11 mouse cellular contexts compared by ENCODE assay signal in the genomic region with DNA sequence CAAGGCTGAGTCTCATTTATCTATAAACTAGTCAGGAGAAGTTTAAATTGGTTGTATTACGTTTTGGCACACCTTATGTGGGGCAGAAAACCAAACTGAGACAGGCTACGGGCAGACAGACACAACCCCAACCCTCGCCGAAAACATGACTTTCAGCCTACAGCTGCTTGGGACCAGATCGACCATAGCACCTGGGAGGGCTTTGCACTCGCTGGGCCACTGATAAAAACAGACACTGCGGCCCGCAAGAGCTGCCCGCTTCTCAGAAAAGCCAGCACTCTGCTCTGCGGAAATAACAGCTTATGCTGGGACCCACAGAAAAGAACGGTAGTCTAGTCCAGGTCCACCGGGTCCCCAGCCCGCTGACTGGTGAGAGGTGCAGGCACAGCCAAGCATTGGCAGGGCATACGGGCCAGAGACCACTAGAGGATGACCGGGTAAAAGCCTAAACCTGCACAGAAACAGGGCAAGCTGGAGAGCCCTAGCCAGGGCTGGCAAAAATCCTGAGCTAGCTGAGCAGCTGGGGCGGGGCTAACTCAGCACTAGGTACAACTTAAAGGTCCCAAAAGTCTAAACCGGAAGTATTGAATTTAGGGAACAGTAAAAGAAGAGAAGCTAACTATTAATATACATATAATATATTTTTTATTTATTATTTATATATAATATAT. TPM values are rescaled to one million over a fixed set of nuclear protein-coding genes. Genes with fewer than 3 reads are reported as not detected.
DNase-seq lines count a peak whose midpoint lies in the region; ATAC-seq and TF ChIP-seq lines count a peak whose summit lies in the region.
"Had no signal": no experiment of that assay in that cellular context is flagged by ENCODE, and none has a peak within 500 bp of the region (broad histone marks: within the 10 kb centered on the region; RNA-seq: fewer than 3 reads in every experiment).

No protein-coding gene starts in this region.

- no peaks in the 10 kb centered on the region for H3K27me3 ChIP-seq in embryonic facial prominence, embryonic 14.5 days (replicated peaks; ENCODE audit: control insufficient read depth, insufficient read depth, low read length)
- H3K27me3 ChIP-seq in embryonic facial prominence, embryonic 10.5 days (replicated peaks; ENCODE audit: low read depth, poor library complexity, severe bottlenecking), result no peaks in the 10 kb centered on the region
- H3K27me3 ChIP-seq in limb, embryonic 14.5 days (ENCODE audit: control insufficient read depth, insufficient read depth, low read length), result no peaks in the 10 kb centered on the region
- H3K27me3 ChIP-seq in small intestine, adult 2 months (ENCODE audit: control insufficient read depth, insufficient read depth, low read length), result no peaks in the 10 kb centered on the region
- H3K27me3 ChIP-seq: forebrain, embryonic 12.5 days; neural tube, embryonic 15.5 days had no signal

- WGBS in embryonic facial prominence, embryonic 14.5 days, result 47% methylated on average over 17 of the region's 17 CpGs
- WGBS in embryonic facial prominence, embryonic 10.5 days, result 52% methylated on average over 17 of the region's 17 CpGs
- WGBS in limb, embryonic 14.5 days, result 51% methylated on average over 17 of the region's 17 CpGs
- WGBS in small intestine, adult 2 months, result 48% methylated on average over 17 of the region's 17 CpGs

- H3K4me3 ChIP-seq in embryonic facial prominence, embryonic 14.5 days (ENCODE audit: low read depth, low read length), result no peak overlapping the region
- no peak overlapping the region for H3K4me3 ChIP-seq in embryonic facial prominence, embryonic 10.5 days
- H3K4me3 ChIP-seq in limb, embryonic 14.5 days (replicated peaks; ENCODE audit: low read length), result no peak overlapping the region
- peak overlapping the region; percentile 34 for H3K4me3 ChIP-seq in small intestine, adult 2 months (ENCODE audit: low read depth, low read length)
- H3K4me3 ChIP-seq: forebrain, embryonic 12.5 days; neural tube, embryonic 15.5 days had no signal

- no peaks in the 10 kb centered on the region for H3K4me1 ChIP-seq in embryonic facial prominence, embryonic 14.5 days (ENCODE audit: control insufficient read depth, insufficient read depth, low read length)
- H3K4me1 ChIP-seq in embryonic facial prominence, embryonic 10.5 days, result peaks cover 9% of the 10 kb centered on the region; the same call in 1 of the 2 replicates
- H3K4me1 ChIP-seq in limb, embryonic 14.5 days (ENCODE audit: control insufficient read depth, insufficient read depth, low read length), result no peaks in the 10 kb centered on the region
- H3K4me1 ChIP-seq in small intestine, adult 2 months (ENCODE audit: control insufficient read depth, insufficient read depth, insufficient read length, low read length), result peaks cover 4% of the 10 kb centered on the region; the same call in 1 of the 2 replicates
- H3K4me1 ChIP-seq: forebrain, embryonic 12.5 days; neural tube, embryonic 15.5 days had no signal

- H3K36me3 ChIP-seq in embryonic facial prominence, embryonic 14.5 days (ENCODE audit: control insufficient read depth, insufficient read depth, low read length), result no peaks in the 10 kb centered on the region
- no peaks in the 10 kb centered on the region for H3K36me3 ChIP-seq in embryonic facial prominence, embryonic 10.5 days (replicated peaks)
- H3K36me3 ChIP-seq in limb, embryonic 14.5 days (ENCODE audit: control insufficient read depth, insufficient read depth, low read length), result no peaks in the 10 kb centered on the region
- H3K36me3 ChIP-seq in small intestine, adult 2 months (ENCODE audit: control insufficient read depth, insufficient read depth, low read length), result no peaks in the 10 kb centered on the region
- H3K36me3 ChIP-seq: forebrain, embryonic 12.5 days; neural tube, embryonic 15.5 days had no signal

- no peak for DNase-seq in embryonic facial prominence, embryonic 14.5 days (ENCODE audit: low spot score)
- DNase-seq in embryonic facial prominence, embryonic 10.5 days (ENCODE audit: low spot score), result no peak
- peak; percentile 11 for DNase-seq in spleen, adult 12 weeks (ENCODE audit: low spot score)
- no peak for DNase-seq in spleen, adult 18-20 months
- DNase-seq in limb, embryonic 14.5 days (ENCODE audit: low spot score), result no peak
- no peak for DNase-seq in frontal cortex, postnatal 14 days (ENCODE audit: low spot score in 2 of 2)
- no peak for DNase-seq in left cerebral cortex, adult 8-10 months (ENCODE audit: low spot score in 2 of 2)
- DNase-seq: cerebellum, adult 9-11 months had no signal

- 0 out of 2 replicates have a peak, but pooled peaks cover 2% of the 10 kb centered on the region for H3K9me3 ChIP-seq in embryonic facial prominence, embryonic 14.5 days (ENCODE audit: control insufficient read depth, low read length)
- no peaks in the 10 kb centered on the region for H3K9me3 ChIP-seq in embryonic facial prominence, embryonic 10.5 days
- no peaks in the 10 kb centered on the region for H3K9me3 ChIP-seq in limb, embryonic 14.5 days (ENCODE audit: control insufficient read depth, low read length)
- H3K9me3 ChIP-seq: forebrain, embryonic 12.5 days; neural tube, embryonic 15.5 days had no signal

- no peak overlapping the region for H3K9ac ChIP-seq in embryonic facial prominence, embryonic 14.5 days (ENCODE audit: low read depth, low read length)
- H3K9ac ChIP-seq in limb, embryonic 14.5 days (ENCODE audit: low read depth, low read length, severe bottlenecking), result peak overlapping the region; percentile 25; the same call in 1 of the 2 replicates
- H3K9ac ChIP-seq: forebrain, embryonic 12.5 days; neural tube, embryonic 15.5 days had no signal

- H3K4me2 ChIP-seq in embryonic facial prominence, embryonic 14.5 days (ENCODE audit: low read depth, low read length), result 0 out of 2 replicates have a peak overlapping the region, but pooled peaks have one; percentile 12
- H3K4me2 ChIP-seq in limb, embryonic 14.5 days (replicated peaks; ENCODE audit: low read depth, low read length, severe bottlenecking), result no peak overlapping the region
- H3K4me2 ChIP-seq: forebrain, embryonic 12.5 days; neural tube, embryonic 15.5 days had no signal

- TF ChIP-seq CTCF in small intestine, adult 2 months (IDR thresholded peaks at IDR 0.05; ENCODE audit: extremely low read depth, insufficient read length, insufficient replicate concordance, low read depth, low read length), result no peak

- ATAC-seq in embryonic facial prominence, embryonic 14.5 days (ENCODE audit: low read depth), result no peak
- no peak for ATAC-seq in limb, embryonic 14.5 days (ENCODE audit: low FRiP score, low read depth)

- H3K27ac ChIP-seq in embryonic facial prominence, embryonic 14.5 days (replicated peaks; ENCODE audit: low read depth, low read length), result no peak overlapping the region
- H3K27ac ChIP-seq in embryonic facial prominence, embryonic 10.5 days (replicated peaks), result no peak overlapping the region
- H3K27ac ChIP-seq in limb, embryonic 14.5 days (replicated peaks; ENCODE audit: low read depth, low read length), result no peak overlapping the region
- H3K27ac ChIP-seq in small intestine, adult 2 months (ENCODE audit: insufficient read depth, low read depth, low read length), result no peak overlapping the region
- H3K27ac ChIP-seq: forebrain, embryonic 12.5 days; neural tube, embryonic 15.5 days had no signal

- no peak for TF ChIP-seq POLR2A in limb, embryonic 14.5 days (IDR thresholded peaks at IDR 0.05; ENCODE audit: borderline replicate concordance, extremely low read depth, insufficient read depth, insufficient read length)
- TF ChIP-seq POLR2A in small intestine, adult 2 months (IDR thresholded peaks at IDR 0.05; ENCODE audit: low read depth, low read length), result no peak

RNA-seq across cellular contexts. Expression of gene Por, which starts 12.0 kb away (rescaled TPM):
- polyA plus RNA-seq in embryonic facial prominence, embryonic 14.5 days (2014; fragmentation: Nextera tagmentation; extraction: Ambion mirVana), result 61.8 and 61.9 TPM in 2 replicates
- 97.3 and 103 TPM in 2 replicates for polyA plus RNA-seq in embryonic facial prominence, embryonic 10.5 days (2016; fragmentation: Nextera tagmentation; extraction: Ambion mirVana)
- 99.2 and 132 TPM in 2 replicates for polyA plus RNA-seq in limb, embryonic 14.5 days (2012; rRNA removed)
- polyA plus RNA-seq in limb, embryonic 14.5 days (2014; fragmentation: Nextera tagmentation; extraction: Ambion mirVana), result 64.7 and 71.6 TPM in 2 replicates
- polyA plus RNA-seq in small intestine, adult 2 months (2012; rRNA removed), result 121 and 192 TPM in 2 replicates
- total RNA-seq in left cerebral cortex, adult 8-10 months (2022), result 100 to 1,000 TPM in 1 of 4 experiments, 10 to 100 TPM in 3; 82.4 to 100 (median 95.4) TPM

RNA-seq across cellular contexts. Expression of gene Rhbdd2, which starts 25.4 kb away (rescaled TPM):
- polyA plus RNA-seq in embryonic facial prominence, embryonic 14.5 days (2014; fragmentation: Nextera tagmentation; extraction: Ambion mirVana), result 37.1 and 44.2 TPM in 2 replicates
- polyA plus RNA-seq in embryonic facial prominence, embryonic 10.5 days (2016; fragmentation: Nextera tagmentation; extraction: Ambion mirVana), result 52.6 and 59.7 TPM in 2 replicates
- 30.6 and 39.5 TPM in 2 replicates for polyA plus RNA-seq in limb, embryonic 14.5 days (2012; rRNA removed)
- polyA plus RNA-seq in limb, embryonic 14.5 days (2014; fragmentation: Nextera tagmentation; extraction: Ambion mirVana), result 38.9 and 41.6 TPM in 2 replicates
- polyA plus RNA-seq in small intestine, adult 2 months (2012; rRNA removed), result 13.3 and 13.4 TPM in 2 replicates
- 10 to 100 TPM; 81.1 to 92.6 (median 88.4) TPM for total RNA-seq in left cerebral cortex, adult 8-10 months (2022)
